Mouse (Mus musculus): ENCODE data around the gene Rpl22.

Rpl22 gene

DNA sequence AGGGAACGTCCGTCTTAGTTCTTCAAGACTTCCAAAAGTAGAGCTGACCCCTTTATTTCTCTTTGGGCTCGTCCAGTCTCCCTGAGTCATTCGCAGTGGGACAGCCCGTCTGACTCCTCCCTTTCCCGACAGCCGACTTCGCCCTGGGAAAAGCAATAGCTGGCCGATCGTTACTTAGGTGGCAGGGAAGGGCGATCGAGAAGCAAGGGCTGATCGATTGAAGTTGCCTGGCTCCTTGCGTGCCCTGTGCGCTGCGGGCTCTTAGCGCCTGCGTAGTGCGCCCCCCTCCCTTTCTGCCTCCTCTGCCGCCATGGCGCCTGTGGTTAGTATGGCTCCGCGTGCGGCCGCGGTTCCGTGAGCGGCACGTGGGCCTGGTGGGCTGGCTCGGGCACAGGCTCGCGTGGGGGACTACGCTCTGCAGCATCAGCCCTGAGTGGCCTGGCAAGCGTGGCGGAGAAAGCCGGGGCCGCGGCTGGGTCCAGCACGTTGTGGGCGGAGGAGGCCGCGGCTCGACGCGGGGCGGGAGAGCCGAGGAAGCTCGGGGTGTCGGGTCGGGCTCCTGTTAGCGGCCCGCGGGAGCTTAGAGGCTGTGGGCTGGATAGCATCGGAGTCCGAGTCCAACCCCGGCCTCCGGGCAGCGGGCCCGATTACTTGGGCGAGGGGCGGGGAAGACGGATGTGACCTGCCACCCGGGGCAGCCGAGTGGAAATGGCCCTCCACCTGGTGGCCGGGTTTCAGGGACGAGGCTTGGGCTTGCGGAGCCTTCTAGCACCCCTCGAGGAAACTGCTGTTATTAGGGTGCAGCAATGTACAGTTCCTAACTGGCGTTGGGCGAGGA is at the start of gene Rpl22:
TSS of gene Rpl22 (plus strand) at position 169 of the 838 bp plus-strand sequence.
- DNase-seq (ENCODE audit: low read depth) = peak; percentile 95

DNA sequence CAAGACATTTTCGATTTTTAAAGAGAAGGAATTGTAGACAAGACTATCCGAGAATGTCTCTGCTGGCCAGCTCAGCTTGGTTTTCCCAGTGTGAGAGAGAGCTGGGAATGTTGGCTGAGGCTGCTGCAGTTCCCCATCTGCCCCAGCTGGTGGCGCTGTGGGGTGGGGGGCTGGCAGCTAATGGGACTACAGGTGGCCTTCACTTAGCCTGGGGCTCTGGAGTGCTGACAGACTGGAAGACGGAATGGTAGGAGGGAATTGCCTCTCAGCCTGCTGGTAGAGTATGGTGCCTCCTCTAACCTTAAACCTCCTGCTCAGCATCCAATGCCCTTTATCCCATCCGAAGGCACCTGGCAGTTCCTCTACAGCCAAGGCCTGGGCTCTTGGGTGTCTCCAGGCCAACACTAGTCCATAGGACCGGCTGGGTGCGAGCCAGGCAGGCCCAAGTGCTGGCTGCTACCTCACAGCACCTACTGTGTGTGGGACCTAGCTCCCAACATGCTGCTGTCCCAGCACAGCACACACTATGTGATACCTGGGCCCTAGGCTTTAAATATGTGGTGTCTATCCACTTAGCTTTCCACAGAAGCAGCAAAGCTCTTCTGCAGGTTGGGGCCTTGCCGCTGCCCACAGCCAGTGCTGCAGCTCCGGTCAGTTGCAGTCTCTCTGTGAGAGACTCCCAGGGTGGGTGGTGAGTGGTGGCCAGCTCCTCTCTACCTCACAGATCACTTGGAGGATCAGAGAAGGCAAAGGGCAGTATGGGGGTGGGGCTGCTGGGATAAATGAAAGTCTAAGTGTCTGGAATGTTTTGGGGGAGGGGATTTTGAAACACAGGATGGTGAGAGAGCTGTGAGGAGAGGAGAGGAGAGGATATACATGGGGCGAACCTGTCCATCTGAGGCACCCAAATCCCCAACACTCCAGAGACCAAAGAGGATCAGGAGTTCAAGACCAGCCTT is 48.9 kb upstream of the Rpl22 start:
- no peak for DNase-seq (ENCODE audit: low read depth)

DNA sequence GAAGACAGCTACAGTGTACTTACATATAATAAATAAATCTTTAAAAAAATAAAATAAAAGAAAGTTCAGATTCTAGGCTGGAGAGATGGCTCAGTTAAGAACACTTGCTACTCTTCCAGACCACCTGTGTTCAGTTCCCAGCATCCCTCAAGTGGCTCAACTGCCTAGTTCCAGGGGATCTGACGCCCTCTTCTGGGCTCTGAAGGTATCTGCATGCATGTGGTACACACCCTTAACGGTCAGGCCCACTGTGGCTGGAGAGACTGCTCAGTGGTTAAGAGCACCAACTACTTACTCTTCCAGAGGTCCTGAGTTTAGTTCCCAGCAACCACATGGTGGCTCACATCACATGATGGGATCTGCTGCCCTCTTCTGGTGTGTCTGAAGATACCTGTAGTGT is 47.6 kb upstream of the Rpl22 start:
- DNase-seq (ENCODE audit: low read depth) = no peak

DNA sequence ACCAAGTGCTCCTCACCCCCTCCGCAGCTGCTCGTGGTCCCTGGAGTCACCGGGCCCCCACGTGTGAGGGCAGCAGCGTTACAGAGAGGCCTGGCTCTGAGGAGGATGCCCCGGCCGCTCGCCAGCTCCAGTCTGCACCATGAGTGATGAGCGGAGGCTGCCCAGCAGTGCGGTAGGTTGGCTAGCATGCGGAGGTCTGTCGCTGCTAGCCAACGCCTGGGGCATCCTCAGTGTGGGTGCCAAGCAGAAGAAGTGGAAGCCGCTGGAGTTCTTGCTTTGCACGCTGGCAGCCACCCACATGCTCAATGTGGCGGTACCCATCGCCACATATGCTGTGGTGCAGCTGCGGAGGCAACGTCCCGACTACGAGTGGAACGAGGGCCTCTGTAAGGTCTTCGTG is 46.6 kb upstream of the Rpl22 start:
- no peak for DNase-seq (ENCODE audit: low read depth)

DNA sequence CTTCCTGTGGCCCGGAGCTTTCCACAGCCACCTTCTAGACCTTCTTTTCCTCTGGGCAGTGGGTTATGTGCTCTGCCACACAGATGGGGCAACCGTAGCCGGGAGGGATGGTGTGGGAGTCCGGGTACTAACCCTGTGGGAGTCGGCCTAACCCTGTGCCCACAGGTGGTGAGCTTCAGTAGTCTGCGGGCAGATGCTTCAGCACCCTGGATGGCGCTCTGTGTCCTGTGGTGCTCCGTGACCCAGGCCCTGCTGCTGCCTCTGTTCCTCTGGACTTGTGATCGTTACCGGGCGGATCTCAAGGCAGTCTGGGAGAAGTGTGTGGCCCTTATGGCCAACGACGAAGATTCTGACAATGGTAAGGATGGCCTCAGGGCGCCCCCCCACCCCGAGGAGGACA is 43.9 kb upstream of the Rpl22 start:
- DNase-seq (ENCODE audit: low read depth) = no peak

DNA sequence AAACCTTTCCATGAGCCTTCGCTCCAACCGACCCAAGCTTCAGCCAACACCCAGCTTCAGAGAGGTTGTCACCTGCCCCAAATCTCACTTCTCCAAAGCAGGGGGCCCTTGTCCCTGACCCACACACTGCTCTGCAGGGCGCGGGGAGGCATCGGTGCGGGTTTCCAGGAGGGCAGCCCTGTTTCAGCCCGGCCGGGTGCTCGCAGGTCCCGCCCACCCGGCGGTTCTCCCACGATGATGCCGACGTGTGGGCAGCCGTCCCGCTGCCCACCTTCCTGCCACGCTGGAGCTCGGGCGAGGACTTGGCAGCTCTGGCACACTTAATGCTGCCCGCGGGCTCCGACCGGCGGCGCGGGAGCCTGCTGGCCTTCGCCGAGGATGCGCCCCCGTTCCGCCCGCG is 42.8 kb upstream of the Rpl22 start:
- no peak for DNase-seq (ENCODE audit: low read depth)

DNA sequence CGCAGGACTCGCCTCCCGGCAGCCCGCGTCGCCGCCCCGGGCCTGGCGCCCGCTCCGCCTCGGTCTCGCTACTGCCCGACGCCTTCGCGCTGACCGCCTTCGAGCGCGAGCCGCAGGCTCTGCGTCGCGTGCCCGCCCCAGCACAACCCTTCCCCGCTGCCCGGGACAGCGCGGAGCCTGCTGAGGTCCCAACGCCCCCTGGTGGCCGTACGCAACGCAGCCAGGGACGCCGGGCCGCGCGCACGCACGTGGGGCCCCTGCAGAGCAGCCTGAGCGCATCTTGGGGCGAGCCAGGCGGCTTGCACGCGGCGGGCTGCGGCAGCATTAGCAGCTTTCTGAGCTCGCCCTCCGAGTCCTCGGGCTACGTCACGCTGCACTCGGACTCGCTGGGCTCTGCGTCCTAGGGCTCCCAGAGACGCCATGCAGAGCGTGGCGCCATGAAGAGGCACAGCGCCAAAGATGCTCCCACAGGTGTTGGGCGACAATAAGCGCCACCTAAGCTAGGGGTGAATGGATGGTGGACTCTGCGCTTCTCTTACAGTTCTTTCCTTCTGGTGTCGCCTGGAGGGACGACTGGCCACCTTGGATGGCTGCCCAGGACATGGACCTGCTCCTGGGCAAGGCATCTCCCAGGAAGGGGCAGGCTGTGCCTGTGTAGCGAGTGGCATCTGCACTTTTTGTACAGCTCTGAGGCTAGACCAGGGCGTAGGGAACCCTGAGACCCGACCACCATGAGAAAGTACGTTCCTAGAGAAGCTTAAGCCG is 42.2 kb upstream of the Rpl22 start:
- DNase-seq (ENCODE audit: low read depth) = peak; percentile 53

DNA sequence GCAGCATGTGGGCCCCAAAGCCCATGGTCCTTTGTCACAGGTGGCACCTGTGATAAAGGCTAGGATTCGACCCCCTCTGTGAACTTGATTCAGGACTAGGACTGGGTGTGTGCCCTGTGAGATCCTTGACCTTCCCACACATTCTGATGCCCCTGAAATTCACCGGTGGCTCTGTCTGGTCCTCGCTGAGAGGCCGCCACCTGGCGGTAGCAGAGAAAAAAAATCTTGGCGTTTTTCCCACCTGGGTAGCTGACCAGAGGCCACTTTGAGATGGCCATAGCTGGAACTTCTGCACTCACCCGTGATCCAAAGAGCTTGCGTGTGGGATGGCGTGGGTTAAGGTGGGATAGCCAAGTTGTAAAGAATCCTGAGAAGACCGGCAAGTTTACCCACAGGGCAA is 40.0 kb upstream of the Rpl22 start:
- no peak for DNase-seq (ENCODE audit: low read depth)

DNA sequence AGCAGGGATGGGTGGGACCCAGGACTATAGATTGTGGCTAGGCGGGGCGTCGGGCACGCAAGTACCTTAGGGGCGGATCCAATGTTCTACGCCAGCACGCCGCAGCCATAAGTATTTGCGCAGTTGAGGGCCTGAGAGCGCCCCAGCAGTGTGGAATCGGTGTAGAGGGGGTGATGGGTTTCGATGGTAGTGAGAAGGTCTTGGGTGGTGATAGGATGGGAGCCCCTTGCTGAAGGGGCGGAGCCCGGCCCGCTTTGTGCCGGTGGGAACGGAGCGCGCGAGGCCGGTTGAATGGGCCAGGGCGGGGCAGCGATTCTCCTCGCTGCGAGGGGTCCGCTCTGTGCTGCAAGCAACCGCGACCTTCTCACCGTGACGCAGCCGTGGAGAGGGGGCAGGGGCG is 39.4 kb upstream of the Rpl22 start:
- DNase-seq (ENCODE audit: low read depth) = no peak

DNA sequence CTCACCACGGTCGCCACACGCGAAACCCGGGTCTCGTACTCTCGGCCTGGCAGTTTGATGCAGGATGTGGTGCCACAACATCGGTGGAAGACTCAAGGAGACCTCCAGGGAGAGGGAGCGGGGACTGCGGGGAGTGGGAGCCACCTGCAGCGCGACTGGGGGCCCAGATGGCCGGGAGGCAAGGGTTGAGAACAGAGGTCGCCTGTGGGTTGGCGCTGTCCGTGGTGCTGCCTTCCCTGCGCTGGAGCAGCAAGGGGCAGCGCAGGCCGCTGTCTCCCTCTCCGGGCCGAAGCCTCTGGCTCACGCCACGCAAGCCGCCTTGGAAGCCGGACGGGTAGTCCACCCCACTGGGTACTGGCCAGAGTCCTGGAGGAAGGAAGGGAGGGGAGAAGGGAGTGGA is 38.7 kb upstream of the Rpl22 start:
- DNase-seq (ENCODE audit: low read depth) = peak; percentile 48

DNA sequence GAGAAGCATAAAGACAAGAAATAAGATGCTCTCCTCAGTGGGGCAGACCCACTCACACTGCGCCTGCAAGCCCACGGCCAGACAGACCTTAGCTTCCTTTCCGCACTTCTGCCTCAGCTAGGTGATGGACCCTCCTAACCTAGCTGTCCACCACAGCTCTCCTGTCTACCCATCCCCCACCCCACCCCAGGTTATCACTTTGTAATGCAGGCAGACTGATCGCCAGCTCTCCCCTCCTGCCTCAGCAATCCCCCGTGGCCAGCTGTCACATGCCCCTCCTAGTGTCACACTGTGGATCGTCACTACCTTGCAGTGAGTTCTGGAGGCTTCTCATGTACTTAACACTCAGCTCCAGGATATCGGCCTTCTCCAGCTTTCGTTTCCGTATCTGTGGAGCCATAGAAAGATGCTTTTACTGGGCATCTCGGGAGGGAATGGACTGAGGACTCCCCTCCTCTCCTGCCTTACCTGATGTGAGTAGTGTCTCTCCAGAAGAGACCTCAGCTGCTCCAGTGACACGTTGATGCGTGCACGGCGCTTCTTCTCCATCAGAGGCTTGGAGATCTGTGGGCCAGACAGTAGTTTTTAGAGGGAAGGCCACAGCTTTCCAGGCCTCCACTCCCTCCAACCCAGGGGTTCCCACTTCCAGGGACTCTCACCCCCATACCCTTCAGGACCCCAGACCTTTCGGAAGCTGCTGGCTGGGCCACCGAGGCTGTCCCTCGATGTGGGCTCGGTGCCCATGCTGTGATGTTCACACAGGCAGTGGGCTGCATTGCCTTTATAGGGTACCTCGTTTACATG is 38.0 kb upstream of the Rpl22 start:
- DNase-seq (ENCODE audit: low read depth) = no peak

DNA sequence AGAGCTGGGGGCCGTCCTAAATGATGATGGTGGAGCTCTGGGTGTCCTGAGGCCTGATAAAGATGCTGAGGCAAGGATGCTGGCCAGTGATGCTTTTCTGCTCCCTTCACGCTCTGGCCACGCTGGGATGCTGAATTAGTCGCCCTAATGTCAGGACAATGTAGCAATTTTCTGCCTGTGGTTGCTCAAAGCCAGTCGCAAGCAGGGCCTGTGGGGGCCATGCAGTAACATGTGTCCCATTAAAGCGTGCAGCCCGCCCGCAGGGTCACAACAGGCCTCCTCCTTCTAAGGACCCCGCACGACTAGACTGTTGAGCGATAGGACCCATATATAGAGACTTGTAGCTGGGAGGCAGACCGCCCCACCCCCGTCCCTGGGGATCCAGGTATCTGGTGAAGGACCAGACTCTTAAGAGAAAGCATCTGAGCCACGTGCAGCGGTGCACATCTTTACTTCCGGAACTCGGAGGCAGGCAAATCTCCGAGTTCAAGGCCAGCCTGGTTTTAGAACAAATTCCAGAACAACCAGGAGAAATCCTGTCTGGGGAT is 37.1 kb upstream of the Rpl22 start:
- no peak for DNase-seq (ENCODE audit: low read depth)

DNA sequence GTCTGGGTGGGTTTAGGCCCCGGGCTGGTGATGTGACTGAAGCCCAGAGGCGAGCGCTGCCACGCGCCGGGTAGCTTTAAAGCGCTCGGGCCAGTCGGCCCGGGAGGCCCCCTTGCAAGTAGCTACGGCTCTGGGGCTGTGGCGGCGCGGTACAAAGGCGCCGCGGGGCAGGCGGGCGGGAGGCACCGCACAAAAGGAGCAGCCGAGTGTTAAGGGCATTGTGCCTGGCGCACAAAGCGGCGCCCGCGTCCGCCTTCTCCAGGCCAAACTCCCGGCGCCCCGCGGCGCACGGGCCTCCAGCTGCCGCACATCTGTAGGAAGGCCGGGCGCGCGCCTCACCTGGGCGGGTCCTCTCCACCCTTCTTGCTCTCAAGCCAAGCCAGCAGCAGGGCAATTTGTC is 35.2 kb upstream of the Rpl22 start:
- no peak for DNase-seq (ENCODE audit: low read depth)

DNA sequence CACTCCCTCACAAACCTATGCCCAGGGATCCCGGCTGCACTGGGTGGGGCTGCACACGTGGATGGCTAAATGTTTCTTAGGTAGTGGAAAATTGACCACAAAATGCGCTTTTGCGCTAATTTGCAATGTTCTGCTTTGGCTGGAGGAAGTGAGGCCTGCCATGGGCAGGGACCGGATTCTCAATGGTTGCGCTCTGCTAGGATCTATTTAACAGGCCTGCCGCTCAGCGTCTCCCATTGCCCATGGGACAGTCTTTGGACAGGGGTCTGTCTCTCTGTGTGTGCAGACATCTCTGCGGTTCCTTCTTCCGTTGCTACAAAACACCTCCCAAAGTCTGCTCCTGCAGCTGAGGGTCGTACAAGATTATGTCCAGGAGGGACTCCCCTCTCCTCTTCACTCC is 34.6 kb upstream of the Rpl22 start:
- no peak for DNase-seq (ENCODE audit: low read depth)

DNA sequence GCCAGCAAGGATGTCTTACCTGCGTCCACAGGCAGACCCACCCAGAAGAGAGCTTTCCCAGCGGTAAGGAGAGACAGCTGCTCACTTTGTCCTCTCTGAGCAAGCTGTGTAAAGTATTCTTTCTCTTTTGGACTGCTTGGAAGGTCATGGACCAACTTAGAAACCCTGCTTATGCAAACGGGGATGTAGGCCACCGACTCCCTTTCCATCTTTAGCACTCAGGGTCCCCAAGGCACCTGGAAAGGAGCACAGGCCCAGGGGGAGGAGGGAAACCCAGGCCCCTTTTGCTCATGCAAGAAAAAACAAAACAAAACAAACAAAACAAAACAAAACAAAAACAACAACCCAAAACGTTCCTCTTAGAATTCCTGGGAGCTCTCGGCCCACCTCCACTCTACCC is 34.0 kb upstream of the Rpl22 start, which contains the start of gene Hes3:
TSS of gene Hes3 (minus strand) at position 101 of the 400 bp plus-strand sequence.
- no peak for DNase-seq (ENCODE audit: low read depth)

DNA sequence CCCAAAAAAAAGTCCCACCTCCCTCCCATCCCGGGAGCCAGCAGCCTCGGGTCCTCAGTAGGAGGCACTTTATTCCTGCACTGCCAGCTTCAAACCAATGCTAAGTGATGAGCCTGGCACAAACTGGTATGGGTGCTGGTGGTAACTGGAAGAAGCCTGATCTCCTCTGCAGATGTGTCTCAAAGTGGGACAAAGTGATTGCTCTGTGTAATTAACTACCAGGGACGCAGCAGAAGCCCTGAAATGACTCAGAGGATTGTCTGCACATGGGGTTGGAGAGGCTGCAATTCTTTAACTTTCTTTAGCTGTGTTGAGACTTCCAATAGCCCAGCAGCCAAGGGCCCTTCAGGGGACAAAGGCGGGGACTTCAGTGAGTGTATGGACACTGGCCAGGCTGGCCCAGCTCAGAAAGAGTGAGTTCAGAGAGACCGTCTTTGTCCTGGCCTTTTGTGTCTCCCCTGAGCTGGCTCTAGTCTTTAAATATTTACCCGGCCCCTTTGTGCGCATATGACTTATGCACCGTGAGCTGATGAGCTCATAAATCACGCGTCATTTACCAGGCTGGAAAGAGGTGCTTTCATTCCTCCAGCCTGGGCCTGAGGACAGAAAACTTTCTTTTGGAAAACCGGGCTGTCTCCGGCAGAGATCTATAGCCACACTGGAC is 33.3 kb upstream of the Rpl22 start:
- no peak for DNase-seq (ENCODE audit: low read depth)

DNA sequence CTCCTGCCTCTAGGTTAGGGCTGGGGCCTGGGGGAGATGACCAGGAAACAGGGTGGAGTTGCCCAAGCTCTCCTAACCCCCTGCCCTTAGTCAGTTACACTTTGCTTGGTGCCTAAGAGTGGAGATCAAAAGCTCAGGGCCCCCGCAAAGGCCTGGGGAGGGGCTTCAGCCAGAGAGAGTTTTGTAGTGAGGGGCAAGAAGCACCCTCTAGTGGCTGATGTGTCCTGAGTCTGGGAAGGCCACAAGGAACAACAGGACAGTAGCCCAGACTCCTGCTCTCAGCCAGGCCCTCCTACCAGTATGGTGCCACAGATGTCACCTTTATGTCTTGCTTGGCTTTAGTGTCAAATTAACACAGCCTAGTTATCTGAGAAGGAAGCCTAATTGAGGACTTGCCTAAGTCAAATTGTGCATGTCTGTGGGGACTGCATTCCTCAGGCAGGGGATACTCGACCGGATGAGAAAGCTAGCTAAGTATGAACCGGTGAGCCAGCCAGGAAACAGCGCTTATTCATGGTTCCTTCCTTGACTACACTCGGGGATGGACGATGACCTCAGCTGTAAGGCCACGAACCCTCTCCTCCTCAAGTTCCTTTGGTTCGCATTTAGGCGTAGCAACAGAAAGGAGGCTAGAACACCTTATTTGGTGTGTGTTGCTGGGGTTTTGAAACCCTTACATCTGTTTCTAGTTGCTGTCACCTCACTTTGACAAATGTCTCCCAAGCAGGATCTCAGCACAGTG is 31.2 kb upstream of the Rpl22 start:
- DNase-seq (ENCODE audit: low read depth) = no peak

DNA sequence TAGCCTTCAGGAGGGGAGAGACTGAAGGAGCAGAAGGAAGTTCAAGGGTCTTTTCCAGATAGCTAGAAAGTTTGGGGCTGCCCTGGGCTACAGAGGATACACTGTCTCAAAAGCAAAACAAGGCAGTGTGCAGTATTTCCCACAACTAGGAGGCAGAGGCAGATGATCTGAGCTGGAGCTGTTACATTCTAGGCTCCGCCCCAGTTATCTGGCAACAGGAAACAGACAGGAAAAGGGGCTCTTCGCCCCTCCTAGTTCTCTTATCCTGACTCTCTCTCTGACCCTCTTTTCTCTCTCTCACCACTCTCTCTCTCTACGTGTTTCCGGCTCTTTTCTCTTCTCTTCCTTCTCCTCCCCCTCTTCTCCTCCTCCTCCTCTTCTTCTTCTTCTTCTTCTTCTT is 29.6 kb upstream of the Rpl22 start:
- DNase-seq (ENCODE audit: low read depth) = peak; percentile 58

DNA sequence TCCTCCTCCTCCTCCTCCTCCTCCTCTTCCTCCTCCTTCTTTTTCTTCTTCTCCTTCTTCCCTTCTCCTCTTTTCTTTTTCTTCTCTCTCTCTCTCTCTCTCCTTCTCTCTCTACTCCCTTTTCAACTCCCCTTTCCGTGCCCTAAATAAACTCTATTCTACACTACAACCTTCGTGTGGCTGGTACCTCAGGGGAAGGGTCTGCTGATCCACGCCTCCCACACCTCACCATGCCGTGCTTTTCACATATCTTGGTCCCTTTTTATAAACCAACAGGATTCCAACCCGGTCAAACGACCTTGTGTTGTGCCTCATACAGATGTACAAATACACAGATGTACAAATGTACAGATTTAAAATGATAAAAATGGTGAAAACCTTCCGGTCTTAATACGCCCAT is 29.2 kb upstream of the Rpl22 start:
- no peak for DNase-seq (ENCODE audit: low read depth)

Measured in c-Kit-positive CD71-positive TER-119-negative erythroid progenitor cells, embryonic 14.5 days (primary cell).